Mouse (Mus musculus): ENCODE data around the gene Tmem269.

DNA sequence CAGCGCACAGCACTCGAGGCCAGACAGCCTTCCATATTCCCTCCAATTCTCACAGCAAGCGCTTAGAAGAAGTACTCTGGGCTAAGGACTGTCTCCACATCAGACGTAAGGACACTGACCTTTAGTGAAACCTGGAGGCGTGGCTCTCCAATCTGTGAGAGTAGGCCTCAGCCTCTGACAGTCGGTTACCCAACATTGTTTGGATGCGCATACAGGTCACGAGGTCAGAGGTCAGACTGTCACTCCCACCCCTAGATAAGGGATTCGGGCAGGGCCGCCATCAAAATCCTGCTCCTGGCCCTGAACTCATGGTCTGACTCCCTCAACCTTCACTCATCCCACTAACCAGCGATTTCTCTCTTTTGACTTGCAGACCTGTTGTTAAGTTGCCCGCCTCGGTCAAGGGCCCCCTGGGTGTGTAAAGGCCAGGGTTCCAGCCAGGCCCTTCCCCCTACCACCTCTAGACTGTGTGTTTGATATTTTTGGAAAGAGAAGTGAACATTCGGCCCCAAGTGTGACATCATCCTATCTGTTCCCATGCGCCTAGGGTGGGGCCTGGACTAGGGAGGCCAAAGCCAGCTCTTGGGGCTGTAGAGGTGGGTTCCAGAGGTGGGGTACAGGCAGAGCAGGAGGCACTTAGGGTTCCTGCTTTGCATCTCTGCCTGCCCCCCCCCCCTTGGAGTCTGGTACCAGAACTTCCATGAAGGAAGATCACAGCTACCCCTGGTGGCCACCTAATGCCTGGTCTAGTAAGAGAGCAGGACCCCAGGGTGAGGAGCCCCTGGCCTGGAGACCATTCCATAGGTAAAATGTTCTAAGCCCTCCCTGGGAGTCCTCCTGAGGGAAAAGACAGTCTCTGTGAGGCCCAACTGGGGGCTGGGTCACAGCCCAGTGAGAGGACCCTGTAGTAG is 41.6 kb upstream of the Tmem269 start:
- TF ChIP-seq CTCF (IDR thresholded peaks at IDR 0.05; ENCODE audit: borderline replicate concordance, insufficient read depth, low read length) (no peak), POLR2A (IDR thresholded peaks at IDR 0.05; ENCODE audit: low read depth, low read length) (no peak)
